Mouse (Mus musculus): ENCODE data around the gene Pck2.

Pck2 gene

GRCm38 (mm10) chr14:55527940-55528339 is 12.1 kb upstream of the Pck2 start:
- DNase-seq (ENCODE audit: low spot score) = no peak

- DNase-seq (ENCODE audit: low spot score) = no peak
These were observed 3.8 kb upstream of the Pck2 start for GRCm38 (mm10) chr14:55536116-55536745.

- peak; percentile 41 for DNase-seq (ENCODE audit: low spot score)
These were observed 788 bp downstream of the Pck2 start for GRCm38 (mm10) chr14:55540787-55541321.

GRCm38 (mm10) chr14:55542268-55542667 is 2.2 kb downstream of the Pck2 start:
- DNase-seq (ENCODE audit: low spot score) = no peak

GRCm38 (mm10) chr14:55544334-55544733 is 4.3 kb downstream of the Pck2 start:
- DNase-seq (ENCODE audit: low spot score) = no peak

GRCm38 (mm10) chr14:55550191-55550590 is 10.1 kb downstream of the Pck2 start:
- DNase-seq (ENCODE audit: low spot score) = no peak

- DNase-seq (ENCODE audit: low spot score) = no peak
These were observed 11.3 kb downstream of the Pck2 start for GRCm38 (mm10) chr14:55551347-55551746.

GRCm38 (mm10) chr14:55551794-55552193 is 11.7 kb downstream of the Pck2 start:
- no peak for DNase-seq (ENCODE audit: low spot score)

- DNase-seq (ENCODE audit: low spot score) = no peak
These were observed 14.6 kb downstream of the Pck2 start for GRCm38 (mm10) chr14:55554635-55555034.

GRCm38 (mm10) chr14:55555788-55556187 is 15.7 kb downstream of the Pck2 start:
- no peak for DNase-seq (ENCODE audit: low spot score)

GRCm38 (mm10) chr14:55557003-55557402 is 16.9 kb downstream of the Pck2 start:
- DNase-seq (ENCODE audit: low spot score) = peak; percentile 60

GRCm38 (mm10) chr14:55557587-55557986 is 17.5 kb downstream of the Pck2 start:
- no peak for DNase-seq (ENCODE audit: low spot score)

GRCm38 (mm10) chr14:55558740-55559448 is 18.8 kb downstream of the Pck2 start:
- DNase-seq (ENCODE audit: low spot score) = no peak

GRCm38 (mm10) chr14:55559799-55560201 is 19.7 kb downstream of the Pck2 start, which contains the start of gene Dcaf11:
Gene Dcaf11, plus strand, starts transcription at chr14:55560006.
- DNase-seq (ENCODE audit: low spot score) = peak; percentile 66

- peak; percentile 93 for DNase-seq (ENCODE audit: low spot score)
These were observed 20.4 kb downstream of the Pck2 start, which contains the start of gene A730061H03Rik for GRCm38 (mm10) chr14:55560202-55561073. Gene A730061H03Rik, minus strand, starts transcription at chr14:55560406.

GRCm38 (mm10) chr14:55561860-55562259 is 21.8 kb downstream of the Pck2 start:
- DNase-seq (ENCODE audit: low spot score) = no peak

- no peak for DNase-seq (ENCODE audit: low spot score)
These were observed 23.2 kb downstream of the Pck2 start for GRCm38 (mm10) chr14:55563249-55563648.

GRCm38 (mm10) chr14:55565748-55566147 is 25.7 kb downstream of the Pck2 start:
- no peak for DNase-seq (ENCODE audit: low spot score)

GRCm38 (mm10) chr14:55567496-55567895 is 27.4 kb downstream of the Pck2 start:
- no peak for DNase-seq (ENCODE audit: low spot score)

- DNase-seq (ENCODE audit: low spot score) = no peak
These were observed 30.5 kb downstream of the Pck2 start for GRCm38 (mm10) chr14:55570588-55570987.

- no peak for DNase-seq (ENCODE audit: low spot score)
These were observed 31.7 kb downstream of the Pck2 start for GRCm38 (mm10) chr14:55571760-55572159.

- DNase-seq (ENCODE audit: low spot score) = no peak
These were observed 35.2 kb downstream of the Pck2 start, which contains the start of gene Fitm1 for GRCm38 (mm10) chr14:55575302-55575701. Gene Fitm1, plus strand, starts transcription at chr14:55575617.

All from urinary bladder, postnatal 10 days (tissue).